Mouse (Mus musculus): Measurements from ENCODE around the gene Adar. TPM values are rescaled to one million over a fixed set of nuclear protein-coding genes. Genes with fewer than 3 reads are reported as not detected.

Gene Adar
- polyA plus RNA-seq, 1 experiment = 10.1 TPM

GRCm38 (mm10) chr3:89738509-89738908, 23.7 kb downstream of the Adar start:
- H3K79me2 ChIP-seq (ENCODE audit: control insufficient read depth, insufficient read depth) = peaks cover 13% of the 10 kb centered on the region
- no peak for TF ChIP-seq MYOG (IDR thresholded peaks at IDR 0.05; ENCODE audit: control insufficient read depth, extremely low read depth, insufficient read length)
- no peak for TF ChIP-seq MYOD1 (IDR thresholded peaks at IDR 0.05; ENCODE audit: control insufficient read depth, insufficient read length, low read depth)
- no peak for TF ChIP-seq USF1 (IDR thresholded peaks at IDR 0.05; ENCODE audit: low read depth)
- no peaks in the 10 kb centered on the region for H3K27me3 ChIP-seq (ENCODE audit: control insufficient read depth, insufficient read depth, insufficient read length)
- no peak overlapping the region for H3ac ChIP-seq (ENCODE audit: control insufficient read depth, insufficient read length, low read depth)
- peaks cover 2% of the 10 kb centered on the region for H3K79me3 ChIP-seq (ENCODE audit: low read depth)
- peaks cover 24% of the 10 kb centered on the region for H3K36me3 ChIP-seq (ENCODE audit: control insufficient read depth, insufficient read depth)
- no peak overlapping the region for H3K4me3 ChIP-seq (ENCODE audit: insufficient read depth, poor library complexity, severe bottlenecking)

GRCm38 (mm10) chr3:89752307-89752706, 37.5 kb downstream of the Adar start:
- Histone ChIP-seq H3K36me3 (ENCODE audit: control insufficient read depth, insufficient read depth) (peaks cover 5% of the 10 kb centered on the region), H3K79me3 (ENCODE audit: low read depth) (no peaks in the 10 kb centered on the region), H3K79me2 (ENCODE audit: control insufficient read depth, insufficient read depth) (no peaks in the 10 kb centered on the region), H3ac (ENCODE audit: control insufficient read depth, insufficient read length, low read depth) (no peak overlapping the region), H3K4me3 (ENCODE audit: insufficient read depth, poor library complexity, severe bottlenecking) (no peak overlapping the region), H3K27me3 (ENCODE audit: control insufficient read depth, insufficient read depth, insufficient read length) (peaks cover 8% of the 10 kb centered on the region)
- no peak for TF ChIP-seq CEBPB (IDR thresholded peaks at IDR 0.05; ENCODE audit: low read depth)
- no peak for TF ChIP-seq MAX (IDR thresholded peaks at IDR 0.05)
- no peak for TF ChIP-seq CTCF (IDR thresholded peaks at IDR 0.05; ENCODE audit: control insufficient read depth, insufficient read depth, insufficient read length)
- TF ChIP-seq USF1 (IDR thresholded peaks at IDR 0.05; ENCODE audit: low read depth) = no peak
- TF ChIP-seq FOSL1 (IDR thresholded peaks at IDR 0.05; ENCODE audit: insufficient read depth, low read length, poor library complexity, severe bottlenecking) = no peak
- TF ChIP-seq MYOG (IDR thresholded peaks at IDR 0.05; ENCODE audit: control insufficient read depth, extremely low read depth, insufficient read length) = no peak
- TF ChIP-seq MYOD1 (IDR thresholded peaks at IDR 0.05; ENCODE audit: control insufficient read depth, insufficient read length, low read depth) = no peak

DNA sequence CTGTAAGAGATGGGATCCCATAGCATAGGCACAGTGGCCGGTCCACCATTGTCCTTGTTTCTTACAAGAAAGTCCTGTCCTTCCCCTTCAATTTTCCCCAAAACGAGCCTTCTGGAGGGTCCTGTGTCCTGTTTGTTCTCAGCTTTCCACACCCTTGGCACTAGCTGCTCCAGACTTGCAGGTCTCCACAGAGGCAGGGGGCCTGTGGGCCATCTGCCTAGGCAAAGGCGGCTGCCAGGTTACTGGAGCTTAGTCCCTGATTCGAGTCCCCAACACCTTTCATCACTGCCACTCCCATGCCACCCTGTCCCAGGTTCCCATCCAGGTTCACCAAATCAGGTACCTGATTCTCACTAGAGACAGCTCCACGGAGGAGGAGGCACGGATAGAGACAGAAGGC, 40.5 kb downstream of the Adar start:
- Histone ChIP-seq H3K36me3 (ENCODE audit: control insufficient read depth, insufficient read depth) (no peaks in the 10 kb centered on the region), H3K79me2 (ENCODE audit: control insufficient read depth, insufficient read depth) (no peaks in the 10 kb centered on the region), H3K79me3 (ENCODE audit: low read depth) (no peaks in the 10 kb centered on the region), H3ac (ENCODE audit: control insufficient read depth, insufficient read length, low read depth) (no peak overlapping the region), H3K27me3 (ENCODE audit: control insufficient read depth, insufficient read depth, insufficient read length) (peaks cover 25% of the 10 kb centered on the region), H3K4me3 (ENCODE audit: insufficient read depth, poor library complexity, severe bottlenecking) (no peak overlapping the region)
- TF ChIP-seq MAX (IDR thresholded peaks at IDR 0.05) = no peak
- TF ChIP-seq MYOG (IDR thresholded peaks at IDR 0.05; ENCODE audit: control insufficient read depth, extremely low read depth, insufficient read length) = no peak
- no peak for TF ChIP-seq CTCF (IDR thresholded peaks at IDR 0.05; ENCODE audit: control insufficient read depth, insufficient read depth, insufficient read length)
- no peak for TF ChIP-seq FOSL1 (IDR thresholded peaks at IDR 0.05; ENCODE audit: insufficient read depth, low read length, poor library complexity, severe bottlenecking)
- no peak for TF ChIP-seq CEBPB (IDR thresholded peaks at IDR 0.05; ENCODE audit: low read depth)
- TF ChIP-seq MYOD1 (IDR thresholded peaks at IDR 0.05; ENCODE audit: control insufficient read depth, insufficient read length, low read depth) = no peak
- TF ChIP-seq USF1 (IDR thresholded peaks at IDR 0.05; ENCODE audit: low read depth) = no peak

GRCm38 (mm10) chr3:89757851-89758250, 43.0 kb downstream of the Adar start:
- Histone ChIP-seq H3K27me3 (ENCODE audit: control insufficient read depth, insufficient read depth, insufficient read length) (peaks cover 39% of the 10 kb centered on the region), H3K4me3 (ENCODE audit: insufficient read depth, poor library complexity, severe bottlenecking) (no peak overlapping the region), H3K79me3 (ENCODE audit: low read depth) (no peaks in the 10 kb centered on the region), H3K79me2 (ENCODE audit: control insufficient read depth, insufficient read depth) (no peaks in the 10 kb centered on the region), H3K36me3 (ENCODE audit: control insufficient read depth, insufficient read depth) (no peaks in the 10 kb centered on the region), H3ac (ENCODE audit: control insufficient read depth, insufficient read length, low read depth) (no peak overlapping the region)
- no peak for TF ChIP-seq MYOD1 (IDR thresholded peaks at IDR 0.05; ENCODE audit: control insufficient read depth, insufficient read length, low read depth)
- TF ChIP-seq USF1 (IDR thresholded peaks at IDR 0.05; ENCODE audit: low read depth) = no peak
- no peak for TF ChIP-seq CEBPB (IDR thresholded peaks at IDR 0.05; ENCODE audit: low read depth)
- TF ChIP-seq FOSL1 (IDR thresholded peaks at IDR 0.05; ENCODE audit: insufficient read depth, low read length, poor library complexity, severe bottlenecking) = no peak
- TF ChIP-seq MAX (IDR thresholded peaks at IDR 0.05) = no peak
- TF ChIP-seq MYOG (IDR thresholded peaks at IDR 0.05; ENCODE audit: control insufficient read depth, extremely low read depth, insufficient read length) = no peak
- no peak for TF ChIP-seq CTCF (IDR thresholded peaks at IDR 0.05; ENCODE audit: control insufficient read depth, insufficient read depth, insufficient read length)

DNA sequence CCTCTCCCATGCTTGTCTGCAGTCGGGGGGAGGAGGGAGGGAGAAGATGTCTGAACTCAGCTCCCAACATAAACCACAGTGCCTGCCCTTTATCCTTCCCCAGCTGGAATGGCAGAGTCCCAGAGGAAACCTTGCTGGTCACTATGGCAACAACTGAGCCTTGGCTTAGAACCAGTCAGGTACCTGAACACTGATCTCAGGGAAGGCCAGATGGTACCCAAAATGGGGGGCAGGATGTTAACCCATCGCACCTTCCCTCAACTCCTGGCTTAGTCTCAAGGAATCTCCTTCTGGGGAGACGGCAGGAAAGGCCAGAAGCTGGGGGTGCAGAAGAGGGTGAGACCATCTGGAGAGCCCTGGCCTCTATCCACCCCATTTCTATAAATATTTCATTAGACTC, 45.0 kb downstream of the Adar start:
- Histone ChIP-seq H3K79me2 (ENCODE audit: control insufficient read depth, insufficient read depth) (no peaks in the 10 kb centered on the region), H3K4me3 (ENCODE audit: insufficient read depth, poor library complexity, severe bottlenecking) (no peak overlapping the region), H3ac (ENCODE audit: control insufficient read depth, insufficient read length, low read depth) (no peak overlapping the region), H3K79me3 (ENCODE audit: low read depth) (no peaks in the 10 kb centered on the region), H3K36me3 (ENCODE audit: control insufficient read depth, insufficient read depth) (no peaks in the 10 kb centered on the region), H3K27me3 (ENCODE audit: control insufficient read depth, insufficient read depth, insufficient read length) (peaks cover 39% of the 10 kb centered on the region)
- TF ChIP-seq MYOD1 (IDR thresholded peaks at IDR 0.05; ENCODE audit: control insufficient read depth, insufficient read length, low read depth) (no peak), USF1 (IDR thresholded peaks at IDR 0.05; ENCODE audit: low read depth) (no peak), CEBPB (IDR thresholded peaks at IDR 0.05; ENCODE audit: low read depth) (no peak), FOSL1 (IDR thresholded peaks at IDR 0.05; ENCODE audit: insufficient read depth, low read length, poor library complexity, severe bottlenecking) (no peak), MAX (IDR thresholded peaks at IDR 0.05) (no peak), CTCF (IDR thresholded peaks at IDR 0.05; ENCODE audit: control insufficient read depth, insufficient read depth, insufficient read length) (no peak), MYOG (IDR thresholded peaks at IDR 0.05; ENCODE audit: control insufficient read depth, extremely low read depth, insufficient read length) (no peak)

GRCm38 (mm10) chr3:89764119-89764724, 49.4 kb downstream of the Adar start, which contains the start of gene Chrnb2:
Gene Chrnb2, minus strand, starts transcription at chr3:89764632.
- Histone ChIP-seq H3K36me3 (ENCODE audit: control insufficient read depth, insufficient read depth) (no peaks in the 10 kb centered on the region), H3K27me3 (ENCODE audit: control insufficient read depth, insufficient read depth, insufficient read length) (peaks cover 23% of the 10 kb centered on the region), H3K79me2 (ENCODE audit: control insufficient read depth, insufficient read depth) (no peaks in the 10 kb centered on the region), H3K79me3 (ENCODE audit: low read depth) (no peaks in the 10 kb centered on the region), H3K4me3 (ENCODE audit: insufficient read depth, poor library complexity, severe bottlenecking) (no peak within 1 kb of the TSS), H3ac (ENCODE audit: control insufficient read depth, insufficient read length, low read depth) (no peak within 1 kb of the TSS)
- TF ChIP-seq CTCF (IDR thresholded peaks at IDR 0.05; ENCODE audit: control insufficient read depth, insufficient read depth, insufficient read length) = no peak

Measured in C2C12 (cell line).